Mouse (Mus musculus): ENCODE data around the gene Gm21885. TPM values are rescaled to one million over a fixed set of nuclear protein-coding genes. Genes with fewer than 3 reads are reported as not detected.
"Not testable (repeated sequence)": the region's sequence is repeated elsewhere in the genome, so short reads cannot be mapped to it uniquely, and the experiment has no call there.

Gm21885 gene
- polyA plus RNA-seq (2012; rRNA removed), result not detected in 2 replicates

DNA sequence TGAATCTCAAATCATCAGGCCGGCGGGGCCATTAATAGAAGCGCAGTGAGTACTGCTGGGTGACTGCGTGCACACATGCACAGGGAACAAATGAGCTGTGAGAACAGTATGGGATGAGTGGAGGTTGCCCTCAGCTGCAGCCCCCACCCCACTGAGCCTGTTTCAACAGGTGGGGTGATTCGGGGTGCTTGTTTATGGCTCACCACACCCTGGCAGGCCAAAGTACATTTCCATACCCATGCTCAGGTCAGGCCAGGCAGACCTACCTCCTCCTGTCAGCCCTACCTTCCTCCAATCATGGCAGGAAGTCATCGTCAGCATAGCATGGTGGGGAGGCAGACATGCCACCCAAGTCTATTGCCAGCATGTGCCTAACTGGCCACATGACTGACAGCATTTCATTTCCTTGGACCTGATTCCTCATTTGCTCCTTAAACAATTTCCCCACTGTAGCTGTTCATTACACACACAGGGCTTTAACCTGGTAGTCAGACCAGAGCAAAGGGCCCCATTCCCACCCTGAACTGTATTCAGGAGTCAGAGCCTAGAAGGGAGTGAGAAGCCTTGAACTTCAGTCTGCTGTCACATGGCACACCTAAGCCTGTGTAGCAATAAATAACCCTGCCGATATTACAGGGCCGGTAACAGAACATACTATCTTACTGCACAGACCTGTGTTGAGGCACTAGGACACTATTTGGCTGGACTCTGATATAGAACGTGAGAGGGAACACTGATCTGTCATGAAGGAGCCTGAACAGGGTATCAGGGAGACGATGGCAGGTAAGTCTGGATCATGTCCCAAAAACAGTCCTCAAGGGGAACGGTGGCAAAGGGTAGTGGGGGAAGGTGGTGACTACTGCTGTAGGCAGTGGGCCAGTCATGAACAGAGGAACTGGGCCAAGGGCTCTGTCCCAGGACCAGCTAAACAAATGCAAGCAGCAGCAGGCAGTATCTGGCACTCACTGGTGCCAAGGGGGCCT lies at the start of gene Gm21885:
TSS of gene Gm21885 (plus strand) at position 675 of the 983 bp plus-strand sequence.
- DNase-seq (ENCODE audit: low read depth), result peak; percentile 58

GRCm38 (mm10) chr11:94233405-94233804 lies 48.3 kb upstream of the Gm21885 start:
- no peak for DNase-seq (ENCODE audit: low read depth)

DNA sequence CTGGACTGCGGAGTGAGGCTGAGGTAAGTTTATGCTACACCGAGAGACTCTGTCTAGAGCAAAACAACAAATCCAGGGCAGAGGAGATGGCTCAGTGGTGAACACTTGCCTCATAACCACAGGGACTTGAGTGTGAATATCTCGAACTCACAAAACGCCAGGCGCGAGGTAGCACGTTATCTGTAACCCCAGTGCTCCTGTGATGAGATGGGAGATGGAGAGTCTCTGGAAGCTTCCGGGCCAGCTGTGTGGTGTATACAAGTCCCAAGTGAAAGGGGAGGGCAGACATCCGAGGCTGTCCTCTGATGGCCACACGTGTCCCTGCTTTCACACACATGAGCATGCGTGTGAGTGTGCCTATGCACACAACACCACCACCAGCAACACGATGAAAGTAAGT lies 47.3 kb upstream of the Gm21885 start:
- no peak for DNase-seq (ENCODE audit: low read depth)

DNA sequence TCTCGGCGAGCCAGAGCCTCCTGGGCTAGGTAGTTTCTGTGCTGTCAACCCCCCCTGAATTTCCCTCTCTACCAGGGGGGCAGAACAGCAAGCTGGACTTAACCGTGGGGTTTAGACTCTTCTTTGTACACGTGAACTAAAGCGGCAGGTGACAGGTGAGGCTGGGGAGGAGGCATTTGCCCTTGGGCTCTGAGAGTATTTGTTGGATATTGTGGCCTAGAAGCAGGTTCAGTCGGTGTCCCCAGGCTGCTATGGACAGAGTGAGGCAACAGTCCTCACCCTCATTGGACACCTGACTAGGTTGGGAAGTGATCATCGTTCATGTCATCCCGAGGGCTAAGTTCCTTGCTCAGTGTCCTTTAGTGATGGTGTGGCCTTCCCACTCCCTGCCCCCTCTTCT lies 46.8 kb upstream of the Gm21885 start:
- no peak for DNase-seq (ENCODE audit: low read depth)

GRCm38 (mm10) chr11:94236074-94236473 lies 45.6 kb upstream of the Gm21885 start:
- no peak for DNase-seq (ENCODE audit: low read depth)

DNA sequence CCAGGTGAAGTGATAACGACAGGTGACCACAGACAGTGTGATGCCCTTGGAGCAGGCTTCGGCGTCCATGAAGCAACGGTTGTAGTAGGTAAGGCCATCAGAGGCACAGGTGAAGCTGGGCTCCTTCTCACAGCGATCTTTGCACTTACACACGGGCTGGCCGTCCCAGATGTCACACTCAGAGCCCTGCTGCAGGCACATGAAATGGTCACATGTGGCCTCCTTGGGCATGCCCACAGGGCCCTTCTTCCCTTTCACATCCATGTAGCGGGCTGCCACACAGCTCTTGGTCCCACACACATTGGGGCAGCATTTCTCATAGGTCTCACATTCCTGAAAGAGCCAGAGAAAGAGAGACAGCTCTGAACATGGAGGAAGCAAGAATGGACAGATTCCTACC lies 42.9 kb upstream of the Gm21885 start:
- no peak for DNase-seq (ENCODE audit: low read depth)

DNA sequence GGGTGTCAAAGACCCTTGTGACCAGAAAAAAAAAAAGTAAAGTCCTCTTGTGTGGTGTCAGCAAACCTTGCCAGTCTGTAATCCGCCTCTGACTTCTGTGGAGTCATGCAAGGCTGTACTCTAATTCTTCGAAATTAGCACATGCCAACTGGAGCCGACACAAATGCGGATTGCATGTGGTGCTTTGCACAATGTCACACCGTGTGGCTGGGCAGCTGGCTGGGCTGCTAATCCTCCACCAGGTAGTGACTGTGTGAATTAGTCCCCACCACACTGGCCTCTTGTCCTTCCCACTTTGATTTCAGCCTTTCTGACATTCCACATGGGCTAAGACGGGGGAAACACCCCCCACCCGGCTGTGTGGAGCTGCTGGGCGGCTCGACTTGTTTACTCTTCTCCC lies 42.0 kb upstream of the Gm21885 start:
- DNase-seq (ENCODE audit: low read depth), result no peak

GRCm38 (mm10) chr11:94242760-94243421 lies 38.8 kb upstream of the Gm21885 start:
- DNase-seq (ENCODE audit: low read depth), result no peak

DNA sequence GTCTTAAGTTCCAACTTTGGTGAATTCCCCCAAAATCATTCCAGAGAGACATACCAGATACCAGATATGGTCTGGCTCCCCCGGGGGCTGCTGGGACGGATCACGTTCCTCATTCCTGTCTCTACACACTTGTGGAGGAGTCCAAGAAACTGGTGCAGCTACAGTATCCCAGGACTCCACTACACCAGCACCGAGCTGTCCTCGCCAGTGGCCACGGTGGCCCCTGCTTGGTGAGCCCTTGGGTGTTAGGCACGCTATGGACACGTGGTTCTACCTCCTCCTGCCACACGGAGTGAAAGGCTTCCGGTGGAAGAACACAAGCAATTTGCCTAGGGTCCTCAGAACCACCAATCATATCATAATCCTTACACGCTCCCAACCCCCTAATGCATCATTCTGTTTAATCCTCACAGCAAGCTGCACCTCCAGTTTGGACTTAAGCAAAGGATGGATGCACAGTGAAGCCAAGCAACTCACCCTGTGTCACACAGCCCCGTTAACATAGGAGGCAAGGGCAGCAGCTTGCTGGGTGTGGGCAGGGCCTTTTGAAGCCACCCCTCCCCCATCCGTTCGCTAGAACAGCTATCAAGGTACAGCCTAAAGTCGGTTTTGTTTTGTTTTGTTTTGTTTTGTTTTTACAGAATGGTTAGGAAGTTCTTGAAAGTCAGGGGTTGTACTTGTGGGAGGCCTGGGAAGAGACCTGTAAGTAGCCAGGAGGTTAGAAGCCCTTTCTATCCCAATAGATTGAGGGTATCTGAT lies 38.1 kb upstream of the Gm21885 start:
- no peak for DNase-seq (ENCODE audit: low read depth)

- DNase-seq (ENCODE audit: low read depth), result no peak
Observed at GRCm38 (mm10) chr11:94244385-94244784, 37.3 kb upstream of the Gm21885 start.

DNA sequence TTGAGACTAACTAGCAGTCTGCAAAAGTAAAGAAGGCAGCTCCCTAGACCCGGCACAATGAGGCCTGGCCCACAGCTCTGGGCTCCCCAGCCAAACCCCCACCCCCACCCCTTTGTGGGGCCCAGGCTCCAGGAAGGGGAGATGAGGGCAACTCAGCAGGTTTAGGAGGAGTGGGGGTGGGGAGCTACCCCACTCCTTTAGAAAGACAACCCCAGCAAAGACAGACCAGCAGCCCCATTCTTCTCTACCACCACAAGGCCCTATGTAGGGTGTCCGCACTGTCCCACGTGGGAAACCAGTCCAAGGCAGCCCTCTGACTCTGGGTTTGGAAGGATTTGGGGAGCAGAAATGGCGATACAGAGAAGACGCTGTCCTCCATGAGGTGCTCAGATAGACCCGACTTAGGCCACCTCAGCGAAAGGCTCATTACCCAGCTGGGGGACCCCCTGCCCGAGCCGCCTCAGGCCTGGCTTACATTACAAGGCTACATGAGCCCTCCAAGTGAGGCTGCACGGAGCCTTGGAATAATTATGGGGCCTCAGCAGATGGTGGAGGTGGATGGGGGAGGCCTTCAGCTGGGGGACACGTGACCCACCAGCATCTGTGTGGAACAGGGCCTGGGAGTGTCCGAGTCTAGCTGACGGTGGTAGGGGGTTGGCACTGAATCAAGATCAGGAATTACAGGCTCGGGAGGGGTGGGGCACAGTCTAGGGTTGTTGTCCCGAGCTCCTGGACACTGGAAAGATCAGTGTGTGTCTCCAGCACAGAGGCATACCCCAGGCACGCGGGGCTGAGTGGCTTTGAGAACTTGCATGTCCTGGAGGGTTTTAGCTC lies 35.5 kb upstream of the Gm21885 start, which contains the start of gene Wfikkn2:
TSS of gene Wfikkn2 (minus strand) at position 51 of the 834 bp plus-strand sequence.
- no peak for DNase-seq (ENCODE audit: low read depth)

- no peak for DNase-seq (ENCODE audit: low read depth)
Observed at GRCm38 (mm10) chr11:94246789-94247061, 34.9 kb upstream of the Gm21885 start.

DNA sequence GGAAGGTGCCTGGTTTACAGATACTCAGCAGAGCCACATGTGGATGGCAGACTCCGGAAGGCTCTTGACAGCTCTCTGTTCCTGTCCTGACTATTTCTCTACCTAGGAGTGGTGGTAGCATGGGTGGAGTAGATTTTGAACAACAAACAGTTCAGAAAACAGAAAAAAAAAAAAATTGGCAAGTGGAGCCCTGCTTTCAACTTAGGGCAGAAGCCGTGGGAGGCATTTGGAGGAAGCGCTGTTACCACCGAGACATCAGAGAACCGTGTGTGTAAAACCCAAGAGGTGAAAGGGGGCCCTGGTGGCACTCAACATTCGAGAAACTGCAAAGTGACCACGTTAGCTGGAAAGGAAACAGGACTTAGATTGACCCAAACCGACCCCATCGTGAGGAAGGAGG lies 28.5 kb upstream of the Gm21885 start:
- no peak for DNase-seq (ENCODE audit: low read depth)

GRCm38 (mm10) chr11:94253691-94254090 lies 28.0 kb upstream of the Gm21885 start:
- no peak for DNase-seq (ENCODE audit: low read depth)

DNA sequence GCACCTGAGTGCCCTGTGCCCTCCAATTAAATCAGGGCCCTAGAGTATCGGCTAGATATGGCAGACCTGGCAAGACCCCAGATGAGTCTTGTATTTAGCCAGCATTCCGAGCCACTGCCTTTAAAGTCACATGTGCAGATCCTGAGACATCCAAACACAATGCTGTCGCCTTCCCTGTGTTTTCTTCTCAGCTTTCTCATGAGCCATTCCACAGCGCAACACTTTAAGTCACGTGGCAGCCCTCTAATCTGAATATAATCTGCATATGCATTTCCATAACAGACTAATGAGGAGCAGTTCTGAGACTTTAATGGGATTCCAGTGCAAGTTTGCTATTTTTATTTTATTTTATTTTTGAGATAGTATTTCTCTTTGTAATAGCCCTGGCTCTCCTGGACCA lies 25.9 kb upstream of the Gm21885 start:
- DNase-seq (ENCODE audit: low read depth), result no peak

GRCm38 (mm10) chr11:94257987-94258386 lies 23.7 kb upstream of the Gm21885 start:
- no peak for DNase-seq (ENCODE audit: low read depth)

DNA sequence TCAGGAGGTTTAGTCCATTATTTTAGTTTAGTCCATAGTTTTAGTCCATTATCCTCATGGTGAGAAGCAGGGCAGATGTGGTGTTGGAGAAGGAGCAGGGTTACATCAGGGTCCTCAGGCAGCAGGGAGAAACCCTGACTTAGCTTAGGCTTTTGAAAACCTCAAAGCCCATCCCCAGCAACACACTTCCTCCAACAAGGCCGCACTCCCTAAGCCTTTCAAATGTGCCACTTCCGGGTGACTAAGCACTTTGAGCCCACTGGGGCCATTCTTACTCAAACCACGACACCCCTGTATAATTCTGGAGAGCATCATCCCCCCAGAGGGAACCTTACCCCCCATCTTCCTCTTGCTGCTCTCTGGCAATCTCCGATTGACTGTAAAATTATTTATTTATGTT lies 21.9 kb upstream of the Gm21885 start:
- no peak for DNase-seq (ENCODE audit: low read depth)

- DNase-seq (ENCODE audit: low read depth), result no peak
Observed at GRCm38 (mm10) chr11:94261585-94262370, 19.9 kb upstream of the Gm21885 start.

DNA sequence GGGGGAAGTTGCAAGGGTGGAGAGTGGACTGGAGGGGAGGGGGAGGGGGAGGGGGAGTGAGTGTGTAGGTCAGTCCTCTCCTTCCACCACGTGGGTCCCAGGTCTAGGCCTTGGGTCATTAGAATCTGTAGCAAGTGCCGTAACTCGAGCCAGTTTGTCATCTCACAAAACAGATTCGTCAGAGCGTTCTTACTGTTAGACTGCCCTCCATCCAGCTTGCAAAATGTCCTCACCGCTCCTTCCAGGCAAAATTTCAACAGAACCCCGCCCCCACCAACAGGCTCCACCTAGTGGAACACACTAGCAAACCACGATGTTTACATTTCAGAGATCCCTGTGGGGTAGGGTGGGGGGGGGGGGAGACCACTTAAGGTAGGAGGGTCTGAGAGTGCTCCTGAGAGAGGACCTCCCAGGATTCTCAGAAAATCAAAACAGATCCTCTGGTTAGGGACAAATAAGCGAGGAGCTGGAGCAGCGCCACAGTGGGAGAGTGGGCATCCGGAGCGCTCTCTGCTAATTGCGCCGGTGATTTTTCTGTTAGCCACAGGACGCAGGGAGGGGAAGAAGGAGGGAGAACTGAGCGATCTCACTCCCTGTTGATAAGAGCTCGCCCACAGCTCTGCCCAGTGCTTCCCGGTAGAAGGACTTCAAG lies 16.4 kb upstream of the Gm21885 start:
- DNase-seq (ENCODE audit: low read depth), result no peak

GRCm38 (mm10) chr11:94266155-94266554 lies 15.5 kb upstream of the Gm21885 start:
- not testable (repeated sequence) for DNase-seq (ENCODE audit: low read depth)
